Mouse (Mus musculus): ENCODE measurements at regions not wholly inside any gene's neighbourhood (a gene's known extent, or its start where the extent isn't known, plus 50 kb on each side); places are given as distances from the start of the nearest gene placed in this dataset.

GRCm38 (mm10) chr13:7451434-7452002 is 751.1 kb upstream of the Adarb2 start:
- TF ChIP-seq CTCF (IDR thresholded peaks at IDR 0.05; ENCODE audit: low read depth) (no peak), EP300 (IDR thresholded peaks at IDR 0.05; ENCODE audit: low read depth) (no peak)

Data from liver, postnatal 0 days (tissue).